Mouse (Mus musculus): ENCODE measurements around the gene Mib2. TPM values are rescaled to one million over a fixed set of nuclear protein-coding genes. Genes with fewer than 3 reads are reported as not detected.
A peak's percentile ranks its signal among the peaks of the same experiment; 100 is the strongest.
"Not testable (repeated sequence)": the region's sequence is repeated elsewhere in the genome, so short reads cannot be mapped to it uniquely, and the experiment has no call there.

The Mib2 gene
- polyA plus RNA-seq, 1 experiment from 2014 or later = 21.2 TPM

- H3K9me3 ChIP-seq (ENCODE audit: control insufficient read depth, low read length); H3K9ac ChIP-seq (ENCODE audit: low read length); H3K4me1 ChIP-seq (replicated peaks; ENCODE audit: control insufficient read depth, insufficient read depth, low read length); DNase-seq (ENCODE audit: low spot score); H3K4me3 ChIP-seq (ENCODE audit: low read depth, low read length); H3K27me3 ChIP-seq (ENCODE audit: control insufficient read depth, insufficient read depth, low read length); H3K4me2 ChIP-seq (ENCODE audit: low read depth, low read length, severe bottlenecking); H3K27ac ChIP-seq (ENCODE audit: low read depth, low read length); ATAC-seq (replicated peaks; ENCODE audit: low FRiP score): not testable (repeated sequence)
- 94% methylated on average over 2 of the region's 2 CpGs for WGBS
- peaks cover 18% of the 10 kb centered on the region for H3K36me3 ChIP-seq (ENCODE audit: control insufficient read depth, insufficient read depth, low read length)
Observed at GRCm38 (mm10) chr4:155645308-155645707, 23.7 kb downstream of the Mib2 start, which contains the start of gene Gm10563. TSS of gene Gm10563 (minus strand) at chr4:155645408.

DNA sequence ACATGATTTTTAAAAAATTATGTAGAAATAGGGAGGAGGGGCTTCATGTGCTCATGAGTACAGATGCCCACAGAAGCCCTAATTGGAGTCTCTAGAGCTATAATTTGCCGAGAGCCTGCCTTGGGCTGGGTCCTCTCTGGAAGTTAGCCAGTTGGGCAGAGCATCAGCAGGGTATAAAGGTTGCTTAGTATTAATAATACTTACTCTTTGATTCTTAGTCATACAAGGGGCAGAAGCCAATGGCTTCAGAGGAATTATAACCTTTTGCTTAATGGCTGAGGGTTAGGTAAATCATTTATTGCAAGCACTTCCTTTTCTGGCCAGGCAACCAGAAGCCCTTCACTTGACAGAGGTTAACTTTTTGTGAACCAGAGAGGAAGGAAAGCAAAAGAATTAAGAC lies 25.5 kb downstream of the Mib2 start:
- H3K9ac ChIP-seq (ENCODE audit: low read length) = no peak overlapping the region
- DNase-seq (ENCODE audit: low spot score) = no peak
- H3K4me3 ChIP-seq (ENCODE audit: low read depth, low read length) = no peak overlapping the region
- H3K27me3 ChIP-seq (ENCODE audit: control insufficient read depth, insufficient read depth, low read length) = no peaks in the 10 kb centered on the region
- H3K27ac ChIP-seq (ENCODE audit: low read depth, low read length) = no peak overlapping the region
- H3K36me3 ChIP-seq (ENCODE audit: control insufficient read depth, insufficient read depth, low read length) = peaks cover 16% of the 10 kb centered on the region
- ATAC-seq (replicated peaks; ENCODE audit: low FRiP score) = no peak
- 96% methylated on average over 1 of the region's 1 CpGs for WGBS
- H3K4me2 ChIP-seq (ENCODE audit: low read depth, low read length, severe bottlenecking) = no peak overlapping the region
- H3K4me1 ChIP-seq (replicated peaks; ENCODE audit: control insufficient read depth, insufficient read depth, low read length) = no peaks in the 10 kb centered on the region
- no peaks in the 10 kb centered on the region for H3K9me3 ChIP-seq (ENCODE audit: control insufficient read depth, low read length)

DNA sequence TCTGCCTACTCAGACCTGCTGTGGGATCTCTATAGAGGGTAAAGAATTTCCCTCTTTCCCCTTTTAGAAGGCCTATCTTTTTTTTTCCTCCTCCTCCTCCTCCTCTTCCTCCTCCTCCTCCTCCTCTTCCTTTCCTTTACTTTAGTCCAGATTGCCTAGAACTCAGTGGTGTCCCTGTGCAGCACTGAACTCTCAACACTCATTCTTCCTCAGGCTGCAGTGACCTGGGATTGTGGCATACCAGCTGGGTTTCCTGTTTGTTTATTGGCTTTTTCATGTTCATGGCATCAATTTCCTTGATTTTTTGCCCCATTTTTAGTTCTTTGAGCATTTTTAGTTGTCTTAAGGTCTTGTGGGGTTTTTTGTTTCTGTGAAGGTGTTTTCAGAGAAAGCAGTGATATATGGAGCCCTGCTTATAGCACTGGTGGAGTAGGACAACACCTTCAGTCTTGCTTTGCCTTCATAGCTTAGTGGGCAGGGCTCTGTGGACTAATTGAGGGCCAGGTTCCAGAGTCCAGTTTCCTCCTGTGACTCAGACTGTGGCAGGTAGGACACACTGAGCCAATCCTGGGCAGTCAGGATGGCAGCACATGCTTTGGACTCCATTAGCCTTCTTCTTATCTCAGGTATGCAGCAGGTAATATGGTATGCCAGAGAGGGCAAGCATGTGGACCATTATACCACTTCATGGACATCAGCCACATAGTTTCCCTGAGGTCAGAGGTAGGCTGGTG lies 33.1 kb downstream of the Mib2 start:
- Histone ChIP-seq H3K27ac (ENCODE audit: low read depth, low read length) (no peak overlapping the region), H3K9ac (ENCODE audit: low read length) (no peak overlapping the region), H3K4me1 (replicated peaks; ENCODE audit: control insufficient read depth, insufficient read depth, low read length) (no peaks in the 10 kb centered on the region), H3K4me3 (ENCODE audit: low read depth, low read length) (no peak overlapping the region), H3K27me3 (ENCODE audit: control insufficient read depth, insufficient read depth, low read length) (no peaks in the 10 kb centered on the region), H3K9me3 (ENCODE audit: control insufficient read depth, low read length) (no peaks in the 10 kb centered on the region), H3K36me3 (ENCODE audit: control insufficient read depth, insufficient read depth, low read length) (peaks cover 14% of the 10 kb centered on the region; the same call in 1 of the 2 replicates), H3K4me2 (ENCODE audit: low read depth, low read length, severe bottlenecking) (no peak overlapping the region)
- ATAC-seq (replicated peaks; ENCODE audit: low FRiP score) (no peak), DNase-seq (ENCODE audit: low spot score) (no peak)

DNA sequence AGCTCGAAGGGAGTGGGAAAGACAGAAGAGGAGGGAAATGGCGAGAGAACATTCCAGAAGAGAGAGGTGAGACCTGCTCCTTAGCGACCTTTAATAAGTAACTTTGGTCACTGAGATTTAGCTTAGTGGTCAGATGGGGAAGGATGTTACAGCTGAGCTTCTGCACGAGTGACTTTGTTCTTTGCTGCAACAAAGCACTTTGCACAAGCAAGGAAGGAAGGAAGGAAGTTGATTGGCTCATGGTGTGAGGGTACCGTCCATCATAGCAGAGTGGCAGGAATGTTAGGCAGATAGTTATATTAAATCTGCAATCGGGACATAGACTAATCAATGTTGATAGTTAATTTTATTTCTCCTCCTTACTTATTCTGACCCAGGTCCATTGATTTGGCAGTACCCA lies 38.7 kb downstream of the Mib2 start:
- H3K27me3 ChIP-seq (ENCODE audit: control insufficient read depth, insufficient read depth, low read length) = no peaks in the 10 kb centered on the region
- DNase-seq (ENCODE audit: low spot score) (no peak), ATAC-seq (replicated peaks; ENCODE audit: low FRiP score) (no peak)
- H3K9ac ChIP-seq (ENCODE audit: low read length) = no peak overlapping the region
- no peak overlapping the region for H3K27ac ChIP-seq (ENCODE audit: low read depth, low read length)
- peaks cover 11% of the 10 kb centered on the region; the same call in 1 of the 2 replicates for H3K36me3 ChIP-seq (ENCODE audit: control insufficient read depth, insufficient read depth, low read length)
- no peak overlapping the region for H3K4me2 ChIP-seq (ENCODE audit: low read depth, low read length, severe bottlenecking)
- no peaks in the 10 kb centered on the region for H3K4me1 ChIP-seq (replicated peaks; ENCODE audit: control insufficient read depth, insufficient read depth, low read length)
- no peaks in the 10 kb centered on the region for H3K9me3 ChIP-seq (ENCODE audit: control insufficient read depth, low read length)
- H3K4me3 ChIP-seq (ENCODE audit: low read depth, low read length) = no peak overlapping the region
- WGBS = 90% methylated on average over 6 of the region's 6 CpGs

- Histone ChIP-seq H3K36me3 (ENCODE audit: control insufficient read depth, insufficient read depth, low read length) (no peaks in the 10 kb centered on the region; the same call in 1 of the 2 replicates), H3K4me2 (ENCODE audit: low read depth, low read length, severe bottlenecking) (peak within 1 kb of the TSS; percentile 72), H3K27me3 (ENCODE audit: control insufficient read depth, insufficient read depth, low read length) (no peaks in the 10 kb centered on the region), H3K27ac (ENCODE audit: low read depth, low read length) (peak within 1 kb of the TSS; percentile 55), H3K9me3 (ENCODE audit: control insufficient read depth, low read length) (no peaks in the 10 kb centered on the region), H3K9ac (ENCODE audit: low read length) (peak within 1 kb of the TSS; percentile 88), H3K4me3 (ENCODE audit: low read depth, low read length) (peak within 1 kb of the TSS; percentile 96), H3K4me1 (replicated peaks; ENCODE audit: control insufficient read depth, insufficient read depth, low read length) (no peaks in the 10 kb centered on the region)
- ATAC-seq (replicated peaks; ENCODE audit: low FRiP score) = peak; percentile 99
- WGBS = under 1% methylated on average over 84 of the region's 84 CpGs
- DNase-seq (ENCODE audit: low spot score) = peak; percentile 97
Observed at GRCm38 (mm10) chr4:155624338-155625291, 44.4 kb downstream of the Mib2 start, which contains the start of gene Cdk11b. TSS of gene Cdk11b (plus strand) at chr4:155624854.

- no peak for ATAC-seq (replicated peaks; ENCODE audit: low FRiP score)
- Histone ChIP-seq H3K4me1 (replicated peaks; ENCODE audit: control insufficient read depth, insufficient read depth, low read length) (no peaks in the 10 kb centered on the region), H3K36me3 (ENCODE audit: control insufficient read depth, insufficient read depth, low read length) (peaks cover 15% of the 10 kb centered on the region; the same call in 1 of the 2 replicates), H3K27me3 (ENCODE audit: control insufficient read depth, insufficient read depth, low read length) (no peaks in the 10 kb centered on the region), H3K4me3 (ENCODE audit: low read depth, low read length) (no peak overlapping the region), H3K9me3 (ENCODE audit: control insufficient read depth, low read length) (no peaks in the 10 kb centered on the region), H3K4me2 (ENCODE audit: low read depth, low read length, severe bottlenecking) (no peak overlapping the region), H3K9ac (ENCODE audit: low read length) (no peak overlapping the region), H3K27ac (ENCODE audit: low read depth, low read length) (no peak overlapping the region)
- WGBS = 96% methylated on average over 5 of the region's 5 CpGs
- no peak for DNase-seq (ENCODE audit: low spot score)
Observed at GRCm38 (mm10) chr4:155618321-155618720, 50.7 kb downstream of the Mib2 start.

DNA sequence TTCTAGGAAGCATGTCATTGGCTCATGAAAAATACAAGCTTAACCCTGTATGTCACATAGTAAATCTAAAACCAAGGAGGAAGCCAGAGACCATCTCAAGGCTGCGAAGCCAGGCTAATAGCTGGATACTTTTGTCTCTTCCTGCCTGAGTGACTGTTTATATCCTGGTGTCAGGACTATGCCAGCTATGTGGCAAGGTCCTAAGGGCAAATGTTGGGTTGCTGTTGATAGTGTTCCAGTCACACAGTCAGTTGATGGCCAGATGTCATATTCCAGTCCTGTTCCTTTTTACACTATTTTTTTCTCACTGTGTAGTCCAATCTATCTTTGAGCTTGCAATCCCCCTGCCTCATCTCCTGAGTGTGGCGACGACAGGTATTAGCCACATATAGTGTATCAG lies 55.7 kb downstream of the Mib2 start:
- Histone ChIP-seq H3K4me2 (ENCODE audit: low read depth, low read length, severe bottlenecking) (no peak overlapping the region), H3K27me3 (ENCODE audit: control insufficient read depth, insufficient read depth, low read length) (no peaks in the 10 kb centered on the region), H3K9ac (ENCODE audit: low read length) (no peak overlapping the region), H3K27ac (ENCODE audit: low read depth, low read length) (no peak overlapping the region), H3K4me1 (replicated peaks; ENCODE audit: control insufficient read depth, insufficient read depth, low read length) (no peaks in the 10 kb centered on the region), H3K36me3 (ENCODE audit: control insufficient read depth, insufficient read depth, low read length) (peaks cover 10% of the 10 kb centered on the region; the same call in 1 of the 2 replicates), H3K9me3 (ENCODE audit: control insufficient read depth, low read length) (no peaks in the 10 kb centered on the region), H3K4me3 (ENCODE audit: low read depth, low read length) (no peak overlapping the region)
- no peak for ATAC-seq (replicated peaks; ENCODE audit: low FRiP score)
- 95% methylated on average over 3 of the region's 3 CpGs for WGBS
- DNase-seq (ENCODE audit: low spot score) = no peak

- no peak overlapping the region for H3K4me3 ChIP-seq (ENCODE audit: low read depth, low read length)
- DNase-seq (ENCODE audit: low spot score) = no peak
- peaks cover 2% of the 10 kb centered on the region; the same call in 1 of the 2 replicates for H3K36me3 ChIP-seq (ENCODE audit: control insufficient read depth, insufficient read depth, low read length)
- H3K4me2 ChIP-seq (ENCODE audit: low read depth, low read length, severe bottlenecking) = no peak overlapping the region
- WGBS = 89% methylated on average over 3 of the region's 3 CpGs
- no peaks in the 10 kb centered on the region for H3K9me3 ChIP-seq (ENCODE audit: control insufficient read depth, low read length)
- no peak for ATAC-seq (replicated peaks; ENCODE audit: low FRiP score)
- no peaks in the 10 kb centered on the region for H3K27me3 ChIP-seq (ENCODE audit: control insufficient read depth, insufficient read depth, low read length)
- no peaks in the 10 kb centered on the region for H3K4me1 ChIP-seq (replicated peaks; ENCODE audit: control insufficient read depth, insufficient read depth, low read length)
- H3K27ac ChIP-seq (ENCODE audit: low read depth, low read length) = no peak overlapping the region
- H3K9ac ChIP-seq (ENCODE audit: low read length) = no peak overlapping the region
Observed at GRCm38 (mm10) chr4:155611860-155612259, 57.1 kb downstream of the Mib2 start.

Data from forebrain, embryonic 11.5 days (tissue).